Mouse (Mus musculus) mouse embryonic stem cell (cell line): ENCODE measurements around the gene Sipa1.

Experiments
- in situ Hi-C, 2 experiments: fragments of 300-500 bp; cut with MboI; formaldehyde crosslinking; loops; 1 replicate in 1 of 2; 3 replicates in 1 of 2; pipeline ENCODE4 v1.14.3; 2019 to 2020; ENCODE audit warnings: low sequenced_read_pairs in 2 of 2, low pct_unique_long_range_greater_than_20kb in 1 of 2, mixed read lengths in 1 of 2; ENCODE audit not compliant: unreplicated experiment in 1 of 2

Gene Sipa1

GRCm38 (mm10) chr19:5651502-5652274 is 11.8 kb downstream of the Sipa1 start:
- in situ Hi-C loops, result no loop called here

GRCm38 (mm10) chr19:5649298-5649741 is 14.2 kb downstream of the Sipa1 start:
- in situ Hi-C loops, result no loop called here

GRCm38 (mm10) chr19:5648401-5649297 is 14.9 kb downstream of the Sipa1 start:
- in situ Hi-C loops, result no loop called here

- in situ Hi-C loops, result no loop called here
These were observed 15.7 kb downstream of the Sipa1 start for GRCm38 (mm10) chr19:5647791-5648190.

- in situ Hi-C loops, result no loop called here
These were observed 16.7 kb downstream of the Sipa1 start for GRCm38 (mm10) chr19:5646731-5647330.

GRCm38 (mm10) chr19:5645280-5645679 is 18.2 kb downstream of the Sipa1 start:
- in situ Hi-C loops, result no loop called here

- in situ Hi-C loops, result no loop called here
These were observed 21.9 kb downstream of the Sipa1 start for GRCm38 (mm10) chr19:5641641-5642040.

GRCm38 (mm10) chr19:5641021-5641420 is 22.5 kb downstream of the Sipa1 start:
- in situ Hi-C loops, result no loop called here

GRCm38 (mm10) chr19:5640339-5640738 is 23.2 kb downstream of the Sipa1 start:
- in situ Hi-C loops, result no loop called here

GRCm38 (mm10) chr19:5638416-5639005 is 25.0 kb downstream of the Sipa1 start:
- in situ Hi-C loops, result no loop called here

GRCm38 (mm10) chr19:5637069-5638047 is 26.1 kb downstream of the Sipa1 start, which contains the start of gene Rela:
Rela (plus strand) TSS chr19:5637483.
- in situ Hi-C loops, result no loop called here

GRCm38 (mm10) chr19:5636571-5637041 is 26.9 kb downstream of the Sipa1 start:
- in situ Hi-C loops, result no loop called here

GRCm38 (mm10) chr19:5636036-5636570 is 27.4 kb downstream of the Sipa1 start:
- in situ Hi-C loops, result no loop called here

- in situ Hi-C loops, result no loop called here
These were observed 31.4 kb downstream of the Sipa1 start for GRCm38 (mm10) chr19:5632120-5632519.

- in situ Hi-C loops, result no loop called here
These were observed 33.6 kb downstream of the Sipa1 start for GRCm38 (mm10) chr19:5629907-5630306.

GRCm38 (mm10) chr19:5625311-5625710 is 38.2 kb downstream of the Sipa1 start:
- in situ Hi-C loops, result no loop called here

GRCm38 (mm10) chr19:5621884-5622283 is 41.6 kb downstream of the Sipa1 start:
- in situ Hi-C loops, result no loop called here
